Mouse (Mus musculus) embryonic facial prominence, embryonic 14.5 days (tissue): ENCODE measurements around the gene Fgb. TPM values are rescaled to one million over a fixed set of nuclear protein-coding genes. Genes with fewer than 3 reads are reported as not detected.

Experiments used
- polyA plus RNA-seq: library from polyadenylated mRNA; unstranded; fragments of >200 nt; fragmentation: Nextera tagmentation; extraction: Ambion mirVana; gene quantifications from 2 replicates; pipeline ENCODE4 v1.2.1, GENCODE M21; 2014

Fgb gene
- polyA plus RNA-seq, 1 experiment from 2014 or later = 0.10 TPM

Other genes starting within 250 kb of the Fgb start
- 5.5 and 6.0 TPM in 2 replicates for gene Rbm46, start 173.4 kb downstream of the Fgb start, polyA plus RNA-seq
- 0.17 and 0.36 TPM in 2 replicates for gene Lrat, start 145.9 kb downstream of the Fgb start, polyA plus RNA-seq
- gene Fgg, start 42.1 kb downstream of the Fgb start, polyA plus RNA-seq = 0.12 and 0.13 TPM in 2 replicates
- 0.09 TPM in 1 of 2 replicates, not detected in the other for gene Fga, start 23.8 kb downstream of the Fgb start, polyA plus RNA-seq
- gene Plrg1, start 5.7 kb upstream of the Fgb start, polyA plus RNA-seq = 86.1 and 98.0 TPM in 2 replicates
- gene Dchs2, start 78.1 kb upstream of the Fgb start, polyA plus RNA-seq = 2.3 and 2.7 TPM in 2 replicates